9 mouse cellular contexts compared by ENCODE assay signal in genomic region chr4:115890066-115890465, GRCm38 (mm10). TPM values are rescaled to one million over a fixed set of nuclear protein-coding genes. Genes with fewer than 3 reads are reported as not detected.
A peak's percentile ranks its signal among the peaks of the same experiment; 100 is the strongest.
DNase-seq lines count a peak whose midpoint lies in the region; ATAC-seq and TF ChIP-seq lines count a peak whose summit lies in the region.
"Had no signal": no experiment of that assay in that cellular context is flagged by ENCODE, and none has a peak within 500 bp of the region (broad histone marks: within the 10 kb centered on the region; RNA-seq: fewer than 3 reads in every experiment).

No protein-coding gene starts in this region.

- H3K4me3 ChIP-seq in heart, embryonic 12.5 days = peak overlapping the region; percentile 21
- peak overlapping the region; percentile 25 for H3K4me3 ChIP-seq in ES-Bruce4 (ENCODE audit: low read depth, low read length)
- peak overlapping the region; percentile 27 for H3K4me3 ChIP-seq in forebrain, postnatal 0 days (ENCODE audit: low read depth, low read length)

- TF ChIP-seq POLR2A in ES-Bruce4 (IDR thresholded peaks at IDR 0.05; ENCODE audit: insufficient read depth, low read length) = no peak

- no peak for TF ChIP-seq CTCF in ES-Bruce4 (IDR thresholded peaks at IDR 0.05; ENCODE audit: low read depth, low read length)
- TF ChIP-seq CTCF in forebrain, postnatal 0 days (IDR thresholded peaks at IDR 0.05; ENCODE audit: low read depth) = no peak

- no peaks in the 10 kb centered on the region for H3K9me3 ChIP-seq in heart, embryonic 12.5 days (replicated peaks)
- H3K9me3 ChIP-seq in ES-Bruce4 (replicated peaks; ENCODE audit: control insufficient read depth, insufficient read depth, low read length, poor library complexity, severe bottlenecking) = no peaks in the 10 kb centered on the region
- H3K9me3 ChIP-seq in forebrain, postnatal 0 days (ENCODE audit: low read length) = no peaks in the 10 kb centered on the region

- intact Hi-C loops in heart, postnatal 25 days (cut with DNase I) = no loop called here

- peak overlapping the region; percentile 63 for H3K4me2 ChIP-seq in heart, embryonic 12.5 days
- peak overlapping the region; percentile 55 for H3K4me2 ChIP-seq in forebrain, postnatal 0 days (ENCODE audit: low read depth)

- no peaks in the 10 kb centered on the region for H3K36me3 ChIP-seq in heart, embryonic 12.5 days
- no peaks in the 10 kb centered on the region for H3K36me3 ChIP-seq in ES-Bruce4 (ENCODE audit: control insufficient read depth, insufficient read depth, low read length, poor library complexity, severe bottlenecking)
- no peaks in the 10 kb centered on the region for H3K36me3 ChIP-seq in forebrain, postnatal 0 days (ENCODE audit: insufficient read depth)

- H3K9ac ChIP-seq in heart, embryonic 12.5 days = no peak overlapping the region; the same call in 1 of the 2 replicates
- H3K9ac ChIP-seq in ES-Bruce4 (ENCODE audit: low read depth, poor library complexity, severe bottlenecking) = no peak overlapping the region
- peak overlapping the region; percentile 37; the same call in 1 of the 2 replicates for H3K9ac ChIP-seq in forebrain, postnatal 0 days

- no peak for TF ChIP-seq EP300 in ES-Bruce4 (IDR thresholded peaks at IDR 0.05; ENCODE audit: insufficient read depth, low read depth, low read length)

- 11% methylated on average over 6 of the region's 6 CpGs for WGBS in heart, embryonic 12.5 days
- WGBS in forebrain, postnatal 0 days = 10% methylated on average over 6 of the region's 6 CpGs

- no peak for DNase-seq in heart, postnatal 25 days (ENCODE audit: low spot score)
- no peak for DNase-seq in forebrain, postnatal 0 days
- peak; percentile 11 for DNase-seq in lung, postnatal 36 days
- no peak for DNase-seq in layer of hippocampus, adult 11-12 months (ENCODE audit: low spot score)
- no peak for DNase-seq in cerebellum, postnatal 25 days
- DNase-seq in thymus, postnatal 10 days (ENCODE audit: low spot score in 2 of 2) = no peak
- DNase-seq: B cell, adult 2 months had no signal

- H3K27me3 ChIP-seq in heart, embryonic 12.5 days (replicated peaks) = peaks cover 82% of the 10 kb centered on the region
- no peaks in the 10 kb centered on the region for H3K27me3 ChIP-seq in ES-Bruce4 (ENCODE audit: control insufficient read depth, insufficient read depth, low read length, poor library complexity, severe bottlenecking)
- H3K27me3 ChIP-seq in forebrain, postnatal 0 days (ENCODE audit: insufficient read depth, low read length) = peaks cover 13% of the 10 kb centered on the region; the same call in 1 of the 2 replicates

- H3K27ac ChIP-seq in heart, embryonic 12.5 days (ENCODE audit: poor library complexity, severe bottlenecking) = no peak overlapping the region
- no peak overlapping the region for H3K27ac ChIP-seq in ES-Bruce4 (ENCODE audit: insufficient read depth, low read length)
- H3K27ac ChIP-seq in forebrain, postnatal 0 days (ENCODE audit: low read depth, low read length) = no peak overlapping the region

- peaks cover 10% of the 10 kb centered on the region; the same call in 1 of the 2 replicates for H3K4me1 ChIP-seq in heart, embryonic 12.5 days (replicated peaks)
- H3K4me1 ChIP-seq in ES-Bruce4 (ENCODE audit: control insufficient read depth, insufficient read depth, low read length) = no peaks in the 10 kb centered on the region
- H3K4me1 ChIP-seq in forebrain, postnatal 0 days (ENCODE audit: insufficient read depth) = no peaks in the 10 kb centered on the region; the same call in 1 of the 2 replicates

- no peak for ATAC-seq in heart, embryonic 12.5 days (ENCODE audit: insufficient number of reproducible peaks, low FRiP score)
- no peak for ATAC-seq in forebrain, postnatal 0 days

RNA-seq across cellular contexts. Expression of gene 6430628N08Rik, which starts 0.4 kb away (rescaled TPM):
- not detected in 2 replicates for polyA plus RNA-seq in heart, embryonic 12.5 days (2016; fragmentation: Nextera tagmentation; extraction: Ambion mirVana)
- total RNA-seq in heart, postnatal 25 days (2021) = not detected
- polyA plus RNA-seq in ES-Bruce4 (2011; ENCODE audit: insufficient read depth, insufficient read length, low read depth, missing spikeins) = not detected in 2 replicates
- total RNA-seq in forebrain, postnatal 0 days (2014; rRNA removed) = 1.3 and 1.4 TPM in 2 replicates
- 0.54 and 0.62 TPM in 2 replicates for polyA plus RNA-seq in forebrain, postnatal 0 days (2015; fragmentation: Nextera tagmentation; extraction: Ambion mirVana)

RNA-seq across cellular contexts. Expression of gene Kncn, which starts 5.9 kb away (rescaled TPM):
- not detected in 2 replicates for polyA plus RNA-seq in heart, embryonic 12.5 days (2016; fragmentation: Nextera tagmentation; extraction: Ambion mirVana)
- total RNA-seq in heart, postnatal 25 days (2021) = not detected
- not detected in 2 replicates for polyA plus RNA-seq in ES-Bruce4 (2011; ENCODE audit: insufficient read depth, insufficient read length, low read depth, missing spikeins)
- total RNA-seq in forebrain, postnatal 0 days (2014; rRNA removed) = 0.38 TPM in 1 of 2 replicates, not detected in the other
- 0.10 and 0.44 TPM in 2 replicates for polyA plus RNA-seq in forebrain, postnatal 0 days (2015; fragmentation: Nextera tagmentation; extraction: Ambion mirVana)

RNA-seq across cellular contexts. Expression of gene Dmbx1, which starts 49.7 kb away (rescaled TPM):
- polyA plus RNA-seq in heart, embryonic 12.5 days (2016; fragmentation: Nextera tagmentation; extraction: Ambion mirVana) = 0.04 TPM in 1 of 2 replicates, not detected in the other
- total RNA-seq in heart, postnatal 25 days (2021) = not detected
- 0.70 and 0.88 TPM in 2 replicates for polyA plus RNA-seq in ES-Bruce4 (2011; ENCODE audit: insufficient read depth, insufficient read length, low read depth, missing spikeins)
- 0.15 TPM in 1 of 2 replicates, not detected in the other for total RNA-seq in forebrain, postnatal 0 days (2014; rRNA removed)
- polyA plus RNA-seq in forebrain, postnatal 0 days (2015; fragmentation: Nextera tagmentation; extraction: Ambion mirVana) = 0.18 and 0.23 TPM in 2 replicates

RNA-seq across cellular contexts. Expression of gene Mknk1, which starts 51.1 kb away (rescaled TPM):
- polyA plus RNA-seq in heart, embryonic 12.5 days (2016; fragmentation: Nextera tagmentation; extraction: Ambion mirVana) = 20.1 and 21.6 TPM in 2 replicates
- total RNA-seq in heart, postnatal 25 days (2021) = 10 to 100 TPM; 19.8 to 21.9 TPM
- polyA plus RNA-seq in ES-Bruce4 (2011; ENCODE audit: insufficient read depth, insufficient read length, low read depth, missing spikeins) = 18.9 and 22.8 TPM in 2 replicates
- total RNA-seq in forebrain, postnatal 0 days (2014; rRNA removed) = 18.9 and 19.8 TPM in 2 replicates
- 22.8 and 24.3 TPM in 2 replicates for polyA plus RNA-seq in forebrain, postnatal 0 days (2015; fragmentation: Nextera tagmentation; extraction: Ambion mirVana)
